Mouse (Mus musculus) spleen, embryonic (tissue): ENCODE results near the gene Fam198b.

Experiments
- CTCF ChIA-PET: fragments of 350-600 bp; sonication (Branson Sonifier 250); formaldehyde crosslinking; loops from one replicate; lab custom pipeline; 2022; lab: Charles Lee

Gene Fam198b

DNA sequence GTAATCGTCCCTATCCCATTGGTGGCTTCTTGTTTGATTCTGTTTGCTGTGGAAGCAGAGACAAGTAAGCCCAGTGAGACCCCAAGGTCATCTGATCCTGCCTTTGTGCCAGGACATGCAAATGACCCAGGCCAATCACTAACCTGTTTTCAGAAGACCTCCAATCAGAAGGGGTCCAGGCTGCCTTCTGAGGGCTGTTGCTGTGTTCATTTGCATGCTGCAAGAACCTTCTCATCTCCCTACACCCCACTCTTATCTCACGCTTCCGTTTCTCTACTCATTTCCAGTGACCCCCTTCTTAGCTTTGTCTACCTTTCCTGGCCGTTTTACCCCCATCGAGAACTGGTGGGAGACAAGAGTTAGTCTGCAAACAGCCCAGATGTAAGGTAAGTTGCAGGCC is at the start of gene Fam198b:
Fam198b (plus strand) TSS at position 229 of the 400 bp plus-strand sequence.
- CTCF ChIA-PET = no interaction called here

DNA sequence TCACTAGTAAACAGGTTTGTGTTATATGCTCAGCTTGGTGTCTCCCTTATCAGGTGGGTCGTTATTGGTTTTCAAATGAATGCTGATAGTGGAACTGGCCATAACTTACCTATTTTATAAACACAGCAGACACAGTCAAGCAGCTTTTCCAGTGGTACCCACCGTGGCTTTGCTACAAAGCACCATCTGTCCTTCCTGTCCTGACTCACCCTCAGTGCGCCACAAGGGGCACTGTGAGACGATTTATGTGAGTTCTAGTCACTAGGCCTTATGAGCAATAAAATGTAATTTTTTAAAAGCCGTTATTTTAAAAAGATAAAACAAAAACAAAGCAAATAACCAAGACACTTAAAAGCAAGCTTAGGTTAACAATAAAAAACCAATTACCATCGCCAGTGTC is 45.6 kb upstream of the Fam198b start:
- CTCF ChIA-PET = no interaction called here

GRCm38 (mm10) chr3:79841475-79841874 is 42.9 kb upstream of the Fam198b start:
- CTCF ChIA-PET = no interaction called here

GRCm38 (mm10) chr3:79842165-79842564 is 42.2 kb upstream of the Fam198b start:
- CTCF ChIA-PET = no interaction called here

DNA sequence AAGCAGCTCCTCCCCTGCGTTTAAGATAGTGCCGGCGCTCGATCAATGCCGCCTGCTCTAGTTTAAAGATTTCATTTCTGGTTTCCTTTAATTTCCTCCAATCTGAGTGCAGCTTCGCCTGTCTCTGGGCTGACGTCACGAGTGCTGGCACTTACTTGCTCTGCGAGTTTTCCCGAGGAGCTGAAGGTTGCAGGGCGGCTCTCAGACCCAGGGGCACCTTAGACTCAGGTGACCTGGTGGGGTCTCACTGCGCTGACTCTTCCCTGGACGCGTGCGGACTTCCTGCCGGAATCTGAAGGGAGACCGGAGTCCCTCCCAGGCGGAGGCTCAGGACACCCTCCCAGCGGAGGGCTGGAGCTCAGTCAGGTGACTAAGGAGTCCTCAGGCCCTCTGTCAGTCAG is 41.7 kb upstream of the Fam198b start:
- CTCF ChIA-PET = interaction anchor here (0.6 kb wide), 1 partner anchor 30 kb away, joined by 3 read pairs; no protein-coding TSS in a partner anchor

DNA sequence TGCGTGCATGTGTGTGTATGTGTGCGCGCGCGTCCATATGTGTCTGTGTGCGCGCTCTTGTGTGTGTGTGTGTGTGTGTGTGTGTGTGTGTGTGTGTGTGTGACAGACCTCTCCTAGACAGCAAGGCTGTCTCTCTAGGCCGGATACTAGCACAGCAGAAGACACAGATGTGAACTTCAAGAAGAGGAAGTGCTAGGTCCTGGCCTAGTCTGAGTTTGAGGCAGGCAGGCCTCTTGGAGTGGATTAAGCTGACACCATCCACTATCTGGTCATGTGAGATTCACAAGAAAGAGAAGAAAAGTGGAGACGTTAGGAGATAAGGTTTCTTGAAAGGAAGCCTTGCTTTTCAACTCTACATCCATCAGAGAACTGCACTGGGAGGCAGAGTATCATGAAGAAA is 40.3 kb upstream of the Fam198b start:
- CTCF ChIA-PET = no interaction called here

DNA sequence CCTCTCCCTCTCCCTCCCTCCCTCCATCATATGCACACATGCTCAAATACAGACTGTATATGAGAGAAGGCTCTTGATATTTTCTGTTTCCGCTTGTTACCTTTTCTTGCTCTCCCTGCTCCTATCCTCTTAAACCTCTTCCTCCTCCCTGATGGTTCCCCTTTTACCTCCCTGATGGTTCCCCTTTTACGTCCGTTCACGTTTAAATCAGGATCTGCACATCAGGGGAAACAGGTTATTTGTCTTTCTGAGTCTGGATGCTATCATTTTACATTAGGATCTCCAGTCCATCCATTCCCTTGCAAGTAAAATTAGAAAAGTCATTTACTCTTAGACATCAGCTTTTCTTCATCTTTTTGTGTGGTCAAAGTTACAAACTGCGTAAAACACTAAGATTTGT is 37.7 kb upstream of the Fam198b start:
- CTCF ChIA-PET = no interaction called here

- CTCF ChIA-PET = no interaction called here
Observed at GRCm38 (mm10) chr3:79848841-79849240, 35.5 kb upstream of the Fam198b start.

DNA sequence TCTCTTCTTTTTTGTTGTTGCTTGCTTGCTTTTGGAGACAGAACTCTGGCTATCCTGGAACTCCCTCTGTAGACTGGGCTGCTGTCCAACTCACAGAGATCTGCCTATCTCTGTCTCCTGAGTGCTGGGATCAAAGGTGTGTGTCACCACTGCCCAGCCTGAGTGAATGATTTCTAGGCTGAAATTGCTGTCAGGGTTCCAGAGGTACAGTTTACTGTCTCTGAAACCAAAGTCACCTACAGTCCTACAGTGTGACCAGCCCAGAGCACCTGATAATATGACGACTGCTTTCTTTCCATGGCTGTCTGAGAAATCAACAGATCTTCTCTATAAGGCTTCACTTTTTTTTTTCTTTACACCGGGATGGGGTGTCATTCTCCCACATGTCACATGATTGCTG is 34.7 kb upstream of the Fam198b start:
- CTCF ChIA-PET = no interaction called here

DNA sequence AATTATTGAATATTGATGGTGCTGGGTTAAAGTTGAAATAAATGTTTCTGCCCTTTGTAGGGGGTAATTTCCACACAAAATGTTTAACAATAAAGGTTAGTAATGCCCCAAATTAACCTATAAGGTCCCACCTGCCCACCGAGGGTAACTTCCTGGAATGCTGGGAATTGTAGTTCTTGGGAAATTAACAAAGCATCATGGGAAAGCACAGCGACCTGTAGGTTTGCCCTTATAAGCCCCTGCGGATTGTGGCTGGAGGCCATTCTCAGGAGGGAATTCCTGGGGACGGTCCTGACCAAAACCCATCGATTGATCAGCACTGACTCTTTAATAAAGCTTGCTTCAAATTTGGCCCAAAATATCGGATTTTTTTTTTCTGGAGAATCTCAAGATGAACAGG is 33.7 kb upstream of the Fam198b start:
- CTCF ChIA-PET = no interaction called here

GRCm38 (mm10) chr3:79852108-79852507 is 32.2 kb upstream of the Fam198b start:
- CTCF ChIA-PET = no interaction called here

DNA sequence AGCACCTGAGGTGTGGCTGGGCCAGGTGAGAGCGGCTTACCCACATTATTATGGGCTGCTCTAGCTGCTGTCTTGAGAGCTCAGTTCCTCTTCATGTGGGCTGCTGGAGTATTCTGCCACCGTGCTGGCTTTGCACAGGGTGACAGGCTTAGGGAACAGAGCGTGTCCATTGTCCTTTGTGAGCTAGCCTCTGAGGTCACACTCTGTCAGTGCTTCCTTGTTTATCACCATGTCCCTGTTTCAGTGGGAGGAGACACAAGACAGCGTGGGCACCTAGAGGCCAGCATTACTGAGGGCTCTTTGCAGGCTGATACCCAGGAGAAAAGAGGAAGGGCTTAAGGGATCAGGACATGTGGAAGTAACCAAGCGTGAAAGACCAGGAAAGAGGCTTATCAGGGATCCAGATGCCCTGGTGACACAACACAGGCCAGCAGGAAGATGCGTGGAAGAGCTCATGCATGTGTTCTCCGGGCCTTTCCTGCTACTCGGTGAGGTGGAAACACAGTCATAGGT is 31.6 kb upstream of the Fam198b start, which contains the start of gene Tmem144:
Tmem144 (minus strand) TSS at position 120 of the 513 bp plus-strand sequence.
- CTCF ChIA-PET = interaction anchor here (0.5 kb wide), 2 partner anchors 32 to 80 kb away, joined by 3 read pairs; no protein-coding TSS in a partner anchor

DNA sequence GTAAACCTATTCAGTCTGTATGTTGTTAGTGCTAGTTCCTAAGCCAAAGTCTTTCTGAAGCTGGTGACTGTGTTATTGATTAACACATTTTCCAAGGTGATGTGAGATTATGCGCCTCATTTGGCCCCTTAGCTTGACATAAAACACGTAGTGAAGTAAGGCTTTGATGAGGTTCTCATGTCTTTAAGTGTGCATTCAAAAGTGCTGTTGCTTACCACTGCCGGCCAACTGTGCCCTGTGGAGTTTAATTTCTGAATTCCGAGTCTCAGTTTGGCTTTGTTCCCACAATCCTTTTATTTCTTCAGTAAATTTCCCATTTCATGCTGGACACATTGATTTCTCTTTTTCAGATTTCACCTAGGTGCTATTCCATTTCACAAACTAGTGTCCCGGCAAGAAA is 26.6 kb upstream of the Fam198b start:
- CTCF ChIA-PET = no interaction called here

DNA sequence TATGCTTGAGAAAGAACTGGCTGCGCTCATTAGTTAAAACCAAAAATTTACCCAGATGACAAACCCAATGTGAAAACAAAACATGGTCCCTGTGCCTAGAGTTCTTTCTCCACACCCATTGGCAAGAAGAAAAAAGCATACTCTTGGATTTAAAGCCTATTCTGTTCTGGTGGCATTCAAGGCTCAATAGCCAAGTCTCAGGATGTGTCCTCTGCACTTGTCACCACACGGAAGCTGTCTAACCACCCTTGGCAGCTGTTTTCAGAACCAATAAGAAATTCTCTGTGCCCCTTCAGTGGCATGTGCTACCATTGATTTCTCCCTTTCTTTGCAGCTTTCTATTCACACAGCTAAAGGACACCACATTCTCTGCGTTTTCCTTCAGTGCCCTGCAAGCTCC is 26.1 kb upstream of the Fam198b start:
- CTCF ChIA-PET = no interaction called here

DNA sequence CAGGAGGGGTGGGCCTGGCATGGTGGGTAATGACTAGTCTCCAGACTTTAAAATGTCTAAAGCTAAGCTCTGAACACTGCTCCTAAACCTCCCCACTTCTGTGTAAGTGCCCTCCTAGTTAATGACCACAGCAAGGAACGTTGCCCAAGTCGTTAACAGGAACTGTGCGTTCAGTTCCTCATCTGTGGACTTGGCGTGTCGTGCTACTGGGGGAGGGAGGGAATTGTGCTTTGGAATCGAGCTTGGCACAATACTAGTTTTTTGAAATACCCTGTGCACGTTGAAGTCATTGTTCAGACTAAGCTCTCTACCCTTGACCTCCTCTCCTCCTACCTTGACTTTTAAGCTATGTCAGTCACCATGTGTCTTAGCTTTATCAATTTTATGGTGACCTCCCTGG is 19.5 kb upstream of the Fam198b start:
- CTCF ChIA-PET = no interaction called here

- CTCF ChIA-PET = no interaction called here
Observed at GRCm38 (mm10) chr3:79866089-79866488, 18.2 kb upstream of the Fam198b start.

DNA sequence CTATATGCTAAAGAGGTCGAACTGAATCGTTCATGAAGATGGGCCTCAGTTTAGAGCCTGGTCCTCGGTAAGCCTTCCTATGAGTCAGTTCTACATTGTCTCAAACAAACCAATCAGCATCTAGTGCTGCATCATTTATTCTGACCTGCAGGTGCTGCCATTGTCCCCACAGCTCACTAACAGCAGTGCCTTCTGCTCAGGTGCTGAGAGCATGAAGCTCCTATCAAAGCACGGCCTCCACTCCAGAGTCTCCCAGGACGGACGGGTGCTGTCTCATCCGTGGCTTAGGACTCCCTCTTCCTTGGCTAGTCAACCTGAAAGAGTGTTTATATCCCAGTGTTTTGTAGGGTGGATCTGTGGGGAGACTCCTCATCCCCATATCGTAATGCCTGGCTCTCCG is 17.8 kb upstream of the Fam198b start:
- CTCF ChIA-PET = no interaction called here

DNA sequence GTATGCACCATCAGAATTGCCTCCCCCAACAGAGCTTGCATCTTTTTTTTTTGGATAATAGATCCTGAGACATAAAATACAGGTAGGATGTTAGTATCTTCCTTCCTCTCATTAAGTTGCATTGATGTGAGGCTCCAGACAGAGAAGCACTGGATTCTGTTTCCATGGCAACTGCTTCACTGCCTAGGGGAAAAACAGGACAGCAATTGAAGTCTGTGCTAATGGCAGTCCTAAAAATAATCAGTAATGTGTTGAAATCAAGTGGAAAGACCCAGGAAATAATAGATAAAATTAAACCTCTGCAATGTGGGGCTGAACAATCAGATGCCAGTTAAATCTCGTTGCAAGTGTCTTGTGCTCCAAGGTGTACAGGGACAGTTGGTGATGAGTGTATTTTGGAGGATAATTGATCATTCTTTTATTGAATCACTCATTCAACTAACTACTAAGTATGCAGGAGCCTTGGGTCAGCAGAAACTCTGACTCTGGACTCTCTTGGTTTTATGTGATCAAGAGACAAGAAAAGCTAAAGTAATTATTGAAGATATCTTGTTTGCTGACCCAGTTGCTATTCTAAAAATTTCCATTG is 17.1 kb upstream of the Fam198b start:
- CTCF ChIA-PET = no interaction called here

DNA sequence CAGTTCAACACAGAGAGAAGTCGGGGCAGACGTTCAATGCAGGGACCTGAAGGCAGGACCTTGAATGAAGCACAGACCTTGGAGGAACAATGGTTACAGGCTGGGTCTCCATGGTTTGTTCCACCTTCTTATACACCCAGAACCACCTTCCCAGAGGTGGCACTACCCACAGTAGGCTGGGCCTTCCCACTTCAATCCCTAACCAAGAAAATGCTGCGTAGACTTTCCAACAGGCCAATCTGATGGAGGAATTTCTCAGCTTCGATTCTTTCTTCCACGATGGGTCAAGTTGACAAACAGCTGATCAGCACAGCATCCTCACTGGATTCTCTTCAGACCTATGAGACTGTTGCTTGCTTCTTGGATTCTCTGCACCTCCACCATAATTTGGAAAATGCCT is 8.9 kb upstream of the Fam198b start:
- CTCF ChIA-PET = no interaction called here

- CTCF ChIA-PET = no interaction called here
Observed at GRCm38 (mm10) chr3:79878350-79878749, 6.0 kb upstream of the Fam198b start.

GRCm38 (mm10) chr3:79879246-79879645 is 5.1 kb upstream of the Fam198b start:
- CTCF ChIA-PET = no interaction called here

- CTCF ChIA-PET = no interaction called here
Observed at GRCm38 (mm10) chr3:79881645-79882044, 2.7 kb upstream of the Fam198b start.

GRCm38 (mm10) chr3:79883092-79883491 is 1.2 kb upstream of the Fam198b start:
- CTCF ChIA-PET = no interaction called here

- CTCF ChIA-PET = interaction anchor here (0.7 kb wide), 1 partner anchor 32 kb away, joined by 3 read pairs; no protein-coding TSS in a partner anchor
Observed at GRCm38 (mm10) chr3:79884761-79885189, 442 bp downstream of the Fam198b start.
